ENCODE assay signal across 8 mouse cellular contexts in genomic region chr4:152038985-152039830, GRCm38 (mm10). TPM values are rescaled to one million over a fixed set of nuclear protein-coding genes. Genes with fewer than 3 reads are reported as not detected.
A peak's percentile ranks its signal among the peaks of the same experiment; 100 is the strongest.
DNase-seq lines count a peak whose midpoint lies in the region; ATAC-seq and TF ChIP-seq lines count a peak whose summit lies in the region.

Gene Nol9 (plus strand): TSS chr4:152039321.

- under 1% methylated on average over 86 of the region's 86 CpGs for WGBS in heart, embryonic 10.5 days
- under 1% methylated on average over 83 of the region's 86 CpGs for WGBS in kidney, embryonic 15.5 days

- peak within 1 kb of the TSS; percentile 90 for H3K4me2 ChIP-seq in kidney, embryonic 15.5 days

- H3K36me3 ChIP-seq in heart, embryonic 10.5 days = peaks cover 34% of the 10 kb centered on the region
- H3K36me3 ChIP-seq in kidney, embryonic 15.5 days = peaks cover 33% of the 10 kb centered on the region

- H3K4me1 ChIP-seq in bone marrow macrophage, adult 2 months (ENCODE audit: control insufficient read depth, insufficient read depth, low read length) = peaks cover 3% of the 10 kb centered on the region; the same call in 1 of the 2 replicates
- 0 out of 2 replicates have a peak, but pooled peaks cover 3% of the 10 kb centered on the region for H3K4me1 ChIP-seq in embryonic fibroblast, embryonic 13.5 days (ENCODE audit: control insufficient read depth, insufficient read depth, low read length)
- H3K4me1 ChIP-seq in heart, embryonic 10.5 days = peaks cover 23% of the 10 kb centered on the region
- H3K4me1 ChIP-seq in kidney, embryonic 15.5 days = peaks cover 42% of the 10 kb centered on the region

- H3K9me3 ChIP-seq in heart, embryonic 10.5 days = no peaks in the 10 kb centered on the region
- no peaks in the 10 kb centered on the region for H3K9me3 ChIP-seq in kidney, embryonic 15.5 days (replicated peaks)

- H3K9ac ChIP-seq in kidney, embryonic 15.5 days = peak within 1 kb of the TSS; percentile 97

- peak; percentile 69 for TF ChIP-seq CTCF in bone marrow macrophage, adult 2 months (IDR thresholded peaks at IDR 0.05; ENCODE audit: low read depth, low read length)
- peak; percentile 77 for TF ChIP-seq CTCF in embryonic fibroblast, embryonic 13.5 days (IDR thresholded peaks at IDR 0.05; ENCODE audit: borderline replicate concordance, insufficient read depth, low read length)

- peak within 1 kb of the TSS; percentile 96 for H3K4me3 ChIP-seq in bone marrow macrophage, adult 2 months (ENCODE audit: insufficient read depth, low read length)
- H3K4me3 ChIP-seq in embryonic fibroblast, embryonic 13.5 days (ENCODE audit: insufficient read depth, low read length) = peak within 1 kb of the TSS; percentile 69
- H3K4me3 ChIP-seq in heart, embryonic 10.5 days = peak within 1 kb of the TSS; percentile 100
- peak within 1 kb of the TSS; percentile 100 for H3K4me3 ChIP-seq in kidney, embryonic 15.5 days (replicated peaks)

- DNase-seq in A20 (ENCODE audit: low read depth, low spot score) (peak; percentile 95), liver (peak; percentile 93)
- DNase-seq in heart, embryonic 10.5 days (ENCODE audit: low spot score) = peak; percentile 95
- peak; percentile 93 to 99 for DNase-seq in spleen, postnatal 4 days (ENCODE audit: low spot score in 2 of 2)

- no peak for TF ChIP-seq POLR2A in bone marrow macrophage, adult 2 months (IDR thresholded peaks at IDR 0.05; ENCODE audit: borderline replicate concordance, low read depth, low read length)
- TF ChIP-seq POLR2A in embryonic fibroblast, embryonic 13.5 days (IDR thresholded peaks at IDR 0.05; ENCODE audit: low read depth, low read length) = peak; percentile 78

- ATAC-seq in kidney, embryonic 15.5 days (replicated peaks; ENCODE audit: low FRiP score) = peak; percentile 85
- peak; percentile 82 for ATAC-seq in monocyte, adult 5-6 weeks (replicated peaks; ENCODE audit: insufficient number of reproducible peaks, low FRiP score, low TSS enrichment, poor library complexity, severe bottlenecking)

- no peak within 1 kb of the TSS for H3K27ac ChIP-seq in bone marrow macrophage, adult 2 months (ENCODE audit: insufficient read depth, low read depth, low read length)
- H3K27ac ChIP-seq in embryonic fibroblast, embryonic 13.5 days (ENCODE audit: insufficient read depth, low read length) = no peak within 1 kb of the TSS
- peak within 1 kb of the TSS; percentile 90 for H3K27ac ChIP-seq in heart, embryonic 10.5 days
- peak within 1 kb of the TSS; percentile 51 for H3K27ac ChIP-seq in kidney, embryonic 15.5 days

- 0 out of 2 replicates have a peak, but pooled peaks cover under 1% of the 10 kb centered on the region for H3K27me3 ChIP-seq in heart, embryonic 10.5 days (ENCODE audit: insufficient read depth, poor library complexity, severe bottlenecking)
- H3K27me3 ChIP-seq in kidney, embryonic 15.5 days = no peaks in the 10 kb centered on the region

RNA-seq across cellular contexts. Expression of gene Nol9, which starts in this region (rescaled TPM):
- polyA plus RNA-seq in bone marrow macrophage, adult 2 months (2012; ENCODE audit: insufficient read depth, insufficient read length, missing spikeins) = 11.1 and 12.7 TPM in 2 replicates
- polyA plus RNA-seq in embryonic fibroblast, embryonic 13.5 days (2011; ENCODE audit: insufficient read length, low read depth, missing spikeins) = 29.2 and 32.2 TPM in 2 replicates
- polyA plus RNA-seq in heart, embryonic 10.5 days (2016; fragmentation: Nextera tagmentation; extraction: Ambion mirVana) = 26.5 and 36.9 TPM in 2 replicates
- polyA plus RNA-seq in kidney, embryonic 15.5 days (2015; fragmentation: Nextera tagmentation; extraction: Ambion mirVana) = 33.5 and 36.8 TPM in 2 replicates
- total RNA-seq in monocyte, adult 5-6 weeks (2017) = 12.1 to 23.8 TPM (median 16.9 TPM) in 3 replicates

Comparison
In these comparisons a context has a peak if more than half of its experiments do, and no peak if none do; other contexts are left out.
1. H3K27ac ChIP-seq: peak in heart, embryonic 10.5 days (single experiment) and kidney, embryonic 15.5 days (single experiment); none in bone marrow macrophage, adult 2 months (single experiment) and embryonic fibroblast, embryonic 13.5 days (single experiment).
2. Peak in every context shown above with its lines, with median percentiles within 50 percentile points of each other: DNase-seq and H3K4me3 ChIP-seq.